ENCODE assay signal across 15 mouse cellular contexts in genomic region chr1:179867493-179867892, GRCm38 (mm10).
DNase-seq lines count a peak whose midpoint lies in the region.
"Had no signal": no experiment of that assay in that cellular context is flagged by ENCODE, and none has a peak within 500 bp of the region (broad histone marks: within the 10 kb centered on the region; RNA-seq: fewer than 3 reads in every experiment).

No protein-coding gene starts in this region.

- DNase-seq in heart, postnatal 4 days, result peak; percentile 20
- DNase-seq in heart, postnatal 36 days, result no peak
- peak; percentile 59 for DNase-seq in lung, postnatal 10 days
- no peak for DNase-seq in lung, postnatal 36 days
- peak; percentile 20 for DNase-seq in lung, postnatal 14 days
- no peak for DNase-seq in cerebellum, adult 9-11 months
- DNase-seq in adrenal gland, adult 18-20 months (ENCODE audit: low spot score in 2 of 2), result no peak
- DNase-seq: adrenal gland, postnatal 14 days; cerebellum, adult 11-12 months; gastrocnemius, postnatal 36 days; left cerebral cortex, postnatal 4 days; liver; right cerebral cortex, postnatal 14 days; spleen, adult 18-20 months; thymus, postnatal 36 days had no signal

- intact Hi-C loops in heart, postnatal 36 days (cut with DNase I), result no loop called here

Comparison
In these comparisons a context has a peak if more than half of its experiments do, and no peak if none do; other contexts are left out.
1. DNase-seq: peak in heart, postnatal 4 days (single experiment), lung, postnatal 10 days (single experiment) and lung, postnatal 14 days (single experiment); none in heart, postnatal 36 days (0 of 2), lung, postnatal 36 days (single experiment), cerebellum, adult 9-11 months (single experiment) and adrenal gland, adult 18-20 months (0 of 2).